In genomic region chr12:80090529-80090928, GRCm38 (mm10) we compare ENCODE assay signal across 11 mouse cellular contexts. TPM values are rescaled to one million over a fixed set of nuclear protein-coding genes. Genes with fewer than 3 reads are reported as not detected.
DNase-seq lines count a peak whose midpoint lies in the region; ATAC-seq and TF ChIP-seq lines count a peak whose summit lies in the region.
"Had no signal": no experiment of that assay in that cellular context is flagged by ENCODE, and none has a peak within 500 bp of the region (broad histone marks: within the 10 kb centered on the region; RNA-seq: fewer than 3 reads in every experiment).

No protein-coding gene starts in this region.

- H3K36me3 ChIP-seq in heart, embryonic 14.5 days (ENCODE audit: control insufficient read depth, insufficient read depth, low read length), result no peaks in the 10 kb centered on the region
- H3K36me3 ChIP-seq in liver, embryonic 12.5 days, result no peaks in the 10 kb centered on the region
- no peaks in the 10 kb centered on the region for H3K36me3 ChIP-seq in forebrain, embryonic 11.5 days (ENCODE audit: control insufficient read depth, insufficient read depth, low read length)
- no peaks in the 10 kb centered on the region for H3K36me3 ChIP-seq in forebrain, embryonic 13.5 days (ENCODE audit: poor library complexity, severe bottlenecking)
- H3K36me3 ChIP-seq: embryonic facial prominence, embryonic 13.5 days; neural tube, embryonic 13.5 days had no signal

- H3K27me3 ChIP-seq in heart, embryonic 14.5 days (ENCODE audit: control insufficient read depth, insufficient read depth, low read length), result no peaks in the 10 kb centered on the region
- H3K27me3 ChIP-seq in liver, embryonic 12.5 days (replicated peaks), result no peaks in the 10 kb centered on the region
- H3K27me3 ChIP-seq in forebrain, embryonic 11.5 days (ENCODE audit: control insufficient read depth, insufficient read depth, low read length), result no peaks in the 10 kb centered on the region
- H3K27me3 ChIP-seq in forebrain, embryonic 13.5 days, result no peaks in the 10 kb centered on the region
- H3K27me3 ChIP-seq: embryonic facial prominence, embryonic 13.5 days; neural tube, embryonic 13.5 days had no signal

- ATAC-seq in heart, embryonic 14.5 days (ENCODE audit: insufficient number of reproducible peaks, insufficient read depth, low FRiP score, low read depth), result no peak
- no peak for ATAC-seq in liver, embryonic 12.5 days
- no peak for ATAC-seq in forebrain, embryonic 11.5 days (replicated peaks; ENCODE audit: low FRiP score)
- no peak for ATAC-seq in forebrain, embryonic 13.5 days

- peak overlapping the region; percentile 63 for H3K27ac ChIP-seq in left cerebral cortex, adult 2 months
- H3K27ac ChIP-seq in heart, embryonic 14.5 days (replicated peaks in 1 of 2; ENCODE audit: control insufficient read depth in 1 of 2, insufficient read depth in 1 of 2, low read depth in 2 of 2, low read length in 2 of 2), result peak overlapping the region; percentile 71 to 78
- H3K27ac ChIP-seq in liver, embryonic 12.5 days, result peak overlapping the region; percentile 55
- H3K27ac ChIP-seq in forebrain, embryonic 11.5 days (ENCODE audit: low read depth, low read length), result no peak overlapping the region
- no peak overlapping the region for H3K27ac ChIP-seq in forebrain, embryonic 13.5 days
- H3K27ac ChIP-seq: neural tube, embryonic 13.5 days had no signal

- TF ChIP-seq CTCF in left cerebral cortex, adult 2 months (IDR thresholded peaks at IDR 0.05), result no peak

- peaks cover 8 to 16% of the 10 kb centered on the region in 2 experiments for H3K4me1 ChIP-seq in heart, embryonic 14.5 days (ENCODE audit: control insufficient read depth in 2 of 2, insufficient read depth in 2 of 2, low read length in 2 of 2)
- H3K4me1 ChIP-seq in liver, embryonic 12.5 days, result peaks cover 72% of the 10 kb centered on the region
- H3K4me1 ChIP-seq in forebrain, embryonic 11.5 days (replicated peaks; ENCODE audit: control insufficient read depth, insufficient read depth, low read length), result no peaks in the 10 kb centered on the region
- no peaks in the 10 kb centered on the region for H3K4me1 ChIP-seq in forebrain, embryonic 13.5 days

- no peaks in the 10 kb centered on the region for H3K9me3 ChIP-seq in heart, embryonic 14.5 days (ENCODE audit: control insufficient read depth, low read length)
- H3K9me3 ChIP-seq in liver, embryonic 12.5 days (replicated peaks), result no peaks in the 10 kb centered on the region
- H3K9me3 ChIP-seq in forebrain, embryonic 11.5 days (ENCODE audit: control insufficient read depth, low read length), result no peaks in the 10 kb centered on the region
- no peaks in the 10 kb centered on the region for H3K9me3 ChIP-seq in forebrain, embryonic 13.5 days (replicated peaks)
- H3K9me3 ChIP-seq: embryonic facial prominence, embryonic 13.5 days; neural tube, embryonic 13.5 days had no signal

- H3K9ac ChIP-seq in heart, embryonic 14.5 days (ENCODE audit: low read length), result no peak overlapping the region
- no peak overlapping the region for H3K9ac ChIP-seq in liver, embryonic 12.5 days
- H3K9ac ChIP-seq in forebrain, embryonic 11.5 days (ENCODE audit: low read length), result no peak overlapping the region
- no peak overlapping the region for H3K9ac ChIP-seq in forebrain, embryonic 13.5 days
- H3K9ac ChIP-seq: embryonic facial prominence, embryonic 13.5 days; neural tube, embryonic 13.5 days had no signal

- intact Hi-C loops in left cerebral cortex, adult 2 months (cut with DNase I), result no loop called here

- DNase-seq in left cerebral cortex, adult 2 months (ENCODE audit: extremely low spot score in 1 of 2, low spot score in 2 of 2), result no peak
- no peak for DNase-seq in left cerebral cortex, adult 8-10 months (ENCODE audit: low spot score in 2 of 2)
- no peak for DNase-seq in ovary, postnatal 14 days (ENCODE audit: low spot score)
- DNase-seq in forebrain, embryonic 11.5 days (ENCODE audit: low spot score), result no peak
- DNase-seq: cerebellum, adult 11 months; right cerebral cortex, postnatal 25 days had no signal

- WGBS in heart, embryonic 14.5 days, result 60% methylated on average over 5 of the region's 5 CpGs
- 45% methylated on average over 5 of the region's 5 CpGs for WGBS in liver, embryonic 12.5 days (ENCODE audit: insufficient replicate concordance)
- WGBS in forebrain, embryonic 11.5 days, result 80% methylated on average over 5 of the region's 5 CpGs
- 75% methylated on average over 5 of the region's 5 CpGs for WGBS in forebrain, embryonic 13.5 days

- H3K4me3 ChIP-seq in left cerebral cortex, adult 2 months, result no peak overlapping the region
- H3K4me3 ChIP-seq in heart, embryonic 14.5 days (ENCODE audit: control insufficient read depth in 1 of 2, insufficient read depth in 1 of 2, low read depth in 1 of 2, low read length in 2 of 2), result no peak overlapping the region
- H3K4me3 ChIP-seq in liver, embryonic 12.5 days, result no peak overlapping the region
- H3K4me3 ChIP-seq in forebrain, embryonic 11.5 days (ENCODE audit: low read depth, low read length), result no peak overlapping the region
- H3K4me3 ChIP-seq in forebrain, embryonic 13.5 days, result no peak overlapping the region
- H3K4me3 ChIP-seq: embryonic facial prominence, embryonic 13.5 days; neural tube, embryonic 13.5 days had no signal

- H3K4me2 ChIP-seq in heart, embryonic 14.5 days (ENCODE audit: low read length), result no peak overlapping the region
- peak overlapping the region; percentile 42; the same call in 1 of the 2 replicates for H3K4me2 ChIP-seq in liver, embryonic 12.5 days
- no peak overlapping the region for H3K4me2 ChIP-seq in forebrain, embryonic 11.5 days (ENCODE audit: low read depth, low read length, severe bottlenecking)
- no peak overlapping the region for H3K4me2 ChIP-seq in forebrain, embryonic 13.5 days
- H3K4me2 ChIP-seq: embryonic facial prominence, embryonic 13.5 days; neural tube, embryonic 13.5 days had no signal

RNA-seq across cellular contexts. Expression of gene Zfp36l1, which starts 22.3 kb away (rescaled TPM):
- 10 to 100 TPM; 32.7 to 39.2 TPM for total RNA-seq in left cerebral cortex, adult 2 months (2021)
- 10 to 100 TPM; 26.7 to 46.5 (median 33.3) TPM for total RNA-seq in left cerebral cortex, adult 8-10 months (2022)
- 103 and 125 TPM in 2 replicates for polyA plus RNA-seq in heart, embryonic 14.5 days (2014; fragmentation: Nextera tagmentation; extraction: Ambion mirVana)
- polyA plus RNA-seq in liver, embryonic 12.5 days (2016; fragmentation: Nextera tagmentation; extraction: Ambion mirVana), result 23.9 and 24.2 TPM in 2 replicates
- 164 and 173 TPM in 2 replicates for polyA plus RNA-seq in forebrain, embryonic 11.5 days (2014; fragmentation: Nextera tagmentation; extraction: Ambion mirVana)
- 52.6 and 60.2 TPM in 2 replicates for polyA plus RNA-seq in forebrain, embryonic 13.5 days (2015; fragmentation: Nextera tagmentation; extraction: Ambion mirVana)

Comparison
In these comparisons a context has a peak if more than half of its experiments do, and no peak if none do; other contexts are left out.
1. H3K27ac ChIP-seq: peak in left cerebral cortex, adult 2 months (single experiment), heart, embryonic 14.5 days (2 of 2) and liver, embryonic 12.5 days (single experiment); none in forebrain, embryonic 11.5 days (single experiment) and forebrain, embryonic 13.5 days (single experiment).